Mouse (Mus musculus): ENCODE results near the gene Abl1.

Gene Abl1

DNA sequence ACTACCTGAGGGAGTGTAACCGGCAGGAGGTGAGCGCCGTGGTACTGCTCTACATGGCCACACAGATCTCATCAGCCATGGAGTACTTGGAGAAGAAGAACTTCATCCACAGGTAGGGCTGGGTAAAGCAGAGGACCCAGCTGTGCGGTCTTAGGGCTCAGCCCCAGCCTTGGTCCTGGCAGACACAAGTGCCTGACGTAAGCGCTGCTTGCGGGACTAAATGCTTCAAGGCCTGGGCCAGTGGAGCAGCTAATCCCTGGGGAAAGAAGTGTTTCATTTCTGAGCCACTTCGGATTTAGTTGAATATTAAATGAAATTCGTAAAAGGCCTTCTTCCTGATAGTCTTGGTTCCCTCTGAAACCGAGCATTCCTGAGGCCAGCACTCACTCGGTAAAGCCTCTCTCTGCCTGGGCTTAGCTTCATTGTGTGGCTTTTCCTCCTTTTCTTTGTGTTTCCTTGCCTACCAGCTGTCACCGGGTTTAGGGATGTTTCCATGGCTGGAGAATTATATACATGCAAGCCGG, 102.6 kb downstream of the Abl1 start:
- DNase-seq = no peak

DNA sequence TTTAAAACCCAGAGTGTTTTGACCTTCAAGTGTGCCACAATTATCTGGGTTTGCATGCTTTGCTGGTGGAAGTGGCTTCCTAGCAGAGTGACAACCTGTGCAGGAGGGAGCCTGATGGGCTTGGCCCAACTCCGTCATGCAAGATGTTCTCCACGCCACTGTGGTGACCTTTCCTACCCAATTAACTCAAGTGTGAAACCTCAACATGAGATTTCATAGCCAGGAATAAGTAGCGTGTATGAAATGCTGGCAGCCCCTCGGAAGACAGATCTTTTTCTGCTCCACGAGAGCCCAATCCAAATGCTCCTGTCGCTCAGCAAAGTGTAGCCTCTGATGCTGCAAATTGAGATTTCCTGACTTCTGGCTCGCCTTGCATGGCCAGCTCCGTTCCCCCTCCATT, 103.1 kb downstream of the Abl1 start:
- DNase-seq = peak; percentile 57 to 69

DNA sequence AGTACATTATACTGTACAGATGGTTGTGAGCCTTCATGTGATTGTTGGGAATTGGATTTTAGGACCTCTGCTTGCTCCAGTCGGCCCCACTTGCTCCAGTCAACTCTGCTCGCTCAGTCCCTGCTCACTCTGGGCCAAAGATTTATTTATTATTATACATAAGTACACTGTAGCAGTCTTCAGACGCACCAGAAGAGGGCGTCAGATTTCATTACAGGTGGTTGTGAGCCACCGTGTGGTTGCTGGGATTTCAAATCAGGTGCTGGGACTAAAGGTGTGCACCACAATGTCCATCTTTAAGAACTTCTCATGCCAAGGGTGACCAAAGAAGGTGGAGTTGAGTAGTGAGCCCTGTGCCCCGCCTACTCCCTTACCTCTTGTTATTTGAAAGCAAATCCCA, 104.4 kb downstream of the Abl1 start:
- DNase-seq = no peak

DNA sequence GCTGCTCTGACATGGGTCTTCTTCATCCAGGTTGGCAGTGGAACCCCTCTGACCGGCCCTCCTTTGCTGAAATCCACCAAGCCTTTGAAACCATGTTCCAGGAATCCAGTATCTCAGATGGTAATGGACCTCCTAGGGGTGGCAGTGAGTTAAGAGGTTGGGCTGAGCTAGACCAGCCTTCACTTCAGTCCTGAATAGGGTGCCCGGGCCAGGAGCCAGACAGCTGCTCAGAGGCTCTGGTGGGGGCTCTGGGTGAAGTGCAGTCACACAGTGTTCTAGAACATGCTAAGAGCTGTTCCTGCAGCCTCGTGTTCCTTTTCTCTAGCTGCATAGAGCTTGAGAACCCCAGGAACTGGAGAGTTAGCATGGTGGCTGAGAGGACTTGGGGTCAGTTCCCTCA, 108.8 kb downstream of the Abl1 start:
- DNase-seq = no peak

DNA sequence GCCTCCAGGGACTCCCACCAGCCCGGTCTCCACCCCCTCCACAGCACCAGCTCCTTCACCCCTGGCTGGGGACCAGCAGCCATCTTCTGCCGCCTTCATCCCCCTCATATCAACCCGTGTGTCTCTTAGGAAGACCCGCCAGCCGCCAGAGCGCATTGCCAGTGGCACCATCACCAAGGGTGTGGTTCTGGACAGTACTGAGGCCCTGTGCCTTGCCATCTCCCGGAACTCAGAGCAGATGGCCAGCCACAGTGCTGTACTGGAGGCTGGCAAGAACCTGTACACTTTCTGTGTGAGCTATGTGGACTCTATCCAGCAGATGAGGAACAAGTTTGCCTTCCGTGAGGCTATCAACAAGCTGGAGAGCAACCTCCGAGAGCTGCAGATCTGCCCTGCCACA, 113.2 kb downstream of the Abl1 start:
- DNase-seq = peak; percentile 75 to 86

DNA sequence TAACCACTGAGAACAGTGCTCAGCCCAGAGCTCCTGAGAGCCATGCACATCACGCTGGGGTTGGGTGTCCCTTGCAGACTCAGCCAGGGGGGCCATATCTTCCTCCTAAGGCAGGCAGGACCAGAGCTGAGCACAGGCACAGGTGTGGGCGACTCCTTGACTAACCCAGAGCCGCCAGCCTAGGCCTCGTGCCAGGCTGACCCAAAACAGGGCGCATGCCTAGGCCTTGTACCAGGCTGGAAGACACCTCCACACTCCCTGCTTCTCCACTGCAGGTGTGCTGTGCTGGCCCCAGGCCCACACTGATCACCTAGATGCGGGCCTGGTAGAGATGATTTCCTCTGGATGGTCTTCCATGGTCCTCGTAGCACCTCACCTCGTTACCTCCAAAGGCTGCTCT, 114.6 kb downstream of the Abl1 start:
- peak in 1 of 2 experiments; percentile 33 for DNase-seq

DNA sequence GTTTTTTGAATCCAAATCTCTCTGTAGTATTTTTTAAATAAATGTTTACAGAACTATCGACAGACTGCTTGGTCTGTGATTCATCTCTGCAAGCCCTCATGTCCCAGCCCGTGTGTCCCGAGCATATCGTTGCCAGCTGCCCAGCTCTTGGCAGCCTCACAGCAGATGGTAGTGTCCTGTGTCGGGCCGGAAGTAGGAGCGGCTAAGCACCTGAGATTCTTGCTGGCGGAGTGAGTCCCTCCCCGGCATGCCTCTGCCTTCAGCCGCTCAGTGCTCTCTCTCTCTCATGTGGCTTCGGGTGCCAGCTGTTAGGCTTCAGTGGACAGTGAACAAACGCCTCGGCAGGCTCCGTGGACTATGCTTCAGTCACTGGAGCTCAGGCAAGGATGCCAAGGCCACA, 115.3 kb downstream of the Abl1 start:
- DNase-seq = peak; percentile 46 to 55

DNA sequence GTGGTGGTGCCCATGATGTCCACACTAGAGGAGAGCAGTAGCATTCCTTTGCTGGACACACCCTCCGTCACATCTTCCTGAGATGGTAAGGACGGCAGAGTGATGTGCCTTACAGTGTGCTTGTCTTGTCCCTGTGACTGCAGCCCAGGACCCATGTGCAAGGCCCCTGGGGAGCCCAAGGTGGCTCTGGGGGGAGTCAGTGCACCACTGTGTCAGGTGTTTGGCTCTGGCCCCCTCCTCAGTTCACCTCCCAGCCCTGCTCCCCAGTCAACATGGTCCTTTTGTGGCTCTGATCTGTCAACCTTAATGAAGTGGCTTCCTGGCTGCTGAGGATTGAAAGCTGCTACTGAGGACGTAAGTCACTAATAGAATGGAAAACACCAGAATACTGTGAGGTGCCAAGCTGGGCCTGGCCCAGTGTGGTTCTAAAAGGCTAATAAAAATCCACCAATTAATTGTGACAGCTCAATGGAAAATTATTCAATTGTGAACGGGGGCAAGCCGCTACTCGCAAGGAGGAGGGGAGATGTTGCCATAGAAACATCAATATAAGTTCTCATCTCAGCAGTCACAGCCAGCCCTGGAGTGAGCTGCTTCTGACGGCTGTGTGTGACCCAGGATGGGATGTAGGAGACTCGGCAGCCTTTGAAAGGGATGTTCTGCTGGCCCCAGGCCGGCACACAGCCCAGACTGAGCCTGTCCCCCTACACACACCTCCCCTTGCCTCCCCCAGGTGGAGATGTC, 118.6 kb downstream of the Abl1 start:
- no peak for DNase-seq

DNA sequence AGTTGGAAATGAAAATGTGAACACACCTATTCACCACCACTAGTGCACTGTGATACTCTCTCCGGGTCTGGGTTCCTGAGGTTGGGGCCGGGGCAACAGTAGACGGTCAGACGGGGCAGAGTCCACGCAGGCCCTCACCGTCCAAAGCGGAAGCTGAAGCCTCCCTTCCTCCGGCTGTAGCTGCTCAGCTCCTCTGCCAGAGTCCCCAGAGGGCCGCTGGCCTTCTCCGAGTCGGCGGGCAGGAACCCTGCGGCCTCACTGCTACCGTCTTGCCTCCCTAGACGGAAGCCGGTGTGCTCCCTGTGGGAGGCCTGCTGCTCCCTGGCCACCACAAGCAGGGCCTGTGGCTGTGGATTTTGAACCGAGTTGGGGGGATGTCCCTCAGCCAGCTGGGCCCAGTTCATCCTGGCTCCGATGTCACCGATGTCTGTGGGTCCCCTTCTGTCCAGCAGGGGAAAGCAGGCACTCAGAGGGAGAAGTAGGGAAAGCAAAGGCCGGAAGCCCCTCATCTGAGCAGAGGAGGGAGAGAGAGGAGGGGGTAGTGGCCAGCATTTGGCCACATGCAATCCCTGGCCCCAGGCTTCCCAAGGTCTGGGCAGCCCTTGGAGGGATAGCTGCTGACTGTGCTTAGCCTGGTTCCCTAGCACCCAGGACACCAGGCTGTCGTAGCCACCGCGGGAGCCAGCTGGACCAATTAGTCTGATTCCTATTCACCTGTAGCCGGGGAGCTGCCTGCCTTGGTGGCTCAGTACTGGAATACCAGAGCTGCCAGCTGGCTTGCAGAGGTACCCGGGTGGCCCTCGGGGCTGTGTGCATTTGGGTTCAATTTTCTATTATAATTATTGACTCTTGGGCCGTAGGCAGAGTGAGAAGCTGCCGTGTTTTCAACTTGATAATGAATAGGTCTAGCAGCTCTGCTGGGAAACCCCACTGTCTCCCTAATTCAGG, 120.5 kb downstream of the Abl1 start:
- DNase-seq = peak in 1 of 2 experiments; percentile 52

DNA sequence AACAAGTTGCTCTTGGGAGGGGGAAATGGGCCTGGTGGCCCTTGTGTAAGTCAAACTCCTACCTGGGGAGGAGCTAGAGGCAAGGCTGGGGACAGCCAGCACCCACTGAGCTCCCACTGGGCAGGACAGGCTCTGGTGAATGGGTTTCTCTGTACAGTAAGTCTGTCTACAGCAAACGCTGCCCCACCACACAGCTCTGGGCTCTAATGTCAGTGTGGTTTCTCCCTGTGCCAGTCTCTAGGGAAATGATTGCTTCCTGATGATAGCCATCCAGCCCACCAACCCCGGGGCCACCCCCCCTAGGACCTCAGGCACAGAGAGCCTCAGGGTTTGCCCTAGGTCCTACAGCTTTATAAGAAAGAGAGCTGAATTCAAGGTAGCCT, 121.2 kb downstream of the Abl1 start:
- DNase-seq = no peak

DNA sequence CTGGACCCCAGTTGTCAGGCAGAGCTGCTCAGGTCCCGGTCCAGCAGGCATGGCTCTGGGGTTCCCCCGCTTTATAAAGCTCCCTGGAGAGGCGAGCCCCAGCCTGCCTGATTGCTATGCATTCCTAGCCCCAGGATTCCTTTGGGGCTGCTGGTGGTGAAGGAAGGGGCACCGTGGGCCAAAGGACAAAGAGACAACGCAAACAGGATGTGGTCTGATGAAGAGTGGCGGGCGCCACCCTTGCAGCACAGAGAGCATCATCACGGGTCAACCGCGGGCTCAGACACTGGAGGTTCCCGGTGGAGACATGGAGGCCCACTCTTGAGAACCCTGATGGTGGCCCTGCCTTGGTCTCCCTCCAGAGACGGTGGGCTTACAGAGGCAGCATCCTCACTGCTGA, 122.3 kb downstream of the Abl1 start, which contains the start of gene Qrfp:
Qrfp (minus strand) TSS at position 137 of the 400 bp plus-strand sequence.
- DNase-seq = no peak

DNA sequence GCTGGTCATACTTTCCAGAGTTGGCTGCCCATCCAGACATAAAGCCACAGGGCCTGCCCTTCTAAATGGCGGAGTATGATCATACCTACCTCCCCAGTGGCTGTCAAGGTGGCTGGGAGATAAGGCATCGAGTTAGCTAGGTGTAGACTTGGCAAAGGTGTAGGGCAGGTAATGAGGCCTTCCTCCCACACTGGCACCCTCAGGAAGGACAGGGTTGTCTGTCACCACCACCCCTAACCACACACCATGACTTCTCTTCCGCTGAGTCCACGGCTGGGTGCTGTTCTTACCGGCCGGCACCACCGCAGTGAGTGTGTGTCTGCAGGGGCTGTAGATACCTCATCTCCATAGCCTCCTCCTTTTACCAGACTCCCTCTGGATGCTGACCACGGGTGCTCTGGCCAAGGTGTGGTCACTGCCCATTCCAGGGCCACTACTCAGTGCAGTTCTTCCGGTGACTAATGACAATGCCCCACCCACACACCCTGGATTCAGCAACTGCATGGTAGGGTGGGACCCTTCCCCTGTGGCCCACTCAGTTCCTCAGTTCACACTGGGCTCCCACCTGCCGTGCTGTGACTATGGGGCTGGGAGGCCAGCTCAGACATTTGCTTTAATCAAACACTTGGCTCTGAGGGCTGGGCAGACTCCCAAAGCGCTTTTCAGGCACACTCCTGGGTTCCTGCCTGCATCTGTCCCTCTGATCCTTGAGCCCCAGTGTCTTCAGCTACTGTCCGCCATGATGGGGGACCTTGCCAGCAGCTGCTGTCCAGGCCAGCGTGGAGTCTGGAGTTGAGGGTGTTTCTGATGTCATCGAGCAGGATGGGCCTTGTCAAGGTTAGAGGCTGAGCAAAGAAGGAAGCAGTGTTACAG, 123.1 kb downstream of the Abl1 start:
- DNase-seq = peak; percentile 51 to 65

DNA sequence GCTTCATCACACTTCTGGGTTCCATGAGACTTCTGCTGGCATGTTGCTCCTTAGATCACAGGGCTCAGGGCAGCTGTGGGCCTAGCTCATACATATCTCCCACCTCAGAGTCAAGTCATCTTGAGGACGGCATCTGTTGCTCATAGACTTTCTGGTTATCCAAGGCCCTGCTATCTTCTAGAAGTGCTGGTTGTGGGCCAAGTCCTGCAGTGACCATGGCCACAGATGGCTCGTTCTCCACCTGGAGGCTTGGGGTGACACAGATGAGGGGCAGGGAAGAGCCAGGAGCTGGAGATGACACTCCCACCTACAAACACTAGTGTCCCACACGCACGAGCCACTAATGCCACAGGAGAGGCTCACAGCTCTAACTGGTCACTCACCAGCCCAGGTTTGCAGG, 125.5 kb downstream of the Abl1 start:
- peak; percentile 46 to 54 for DNase-seq

DNA sequence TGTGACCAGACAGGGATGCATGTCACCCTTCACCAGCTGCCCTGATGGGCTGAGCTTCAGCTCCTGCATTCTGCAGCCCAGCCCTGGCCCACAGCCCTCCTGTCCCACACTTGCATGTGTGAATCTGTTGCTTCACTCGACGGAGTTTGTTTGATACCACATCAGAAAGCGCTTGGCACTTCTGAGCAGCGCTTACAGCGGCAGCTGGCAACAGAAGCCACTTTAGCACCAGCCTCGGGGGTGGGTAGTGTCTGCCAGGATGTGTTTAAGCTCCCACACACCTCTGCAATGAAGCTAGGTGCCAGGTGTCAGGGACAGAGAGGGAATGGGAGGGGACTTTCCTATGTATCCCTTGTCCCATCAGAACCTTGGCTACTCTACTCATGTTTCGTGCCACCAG, 126.5 kb downstream of the Abl1 start:
- DNase-seq = no peak

DNA sequence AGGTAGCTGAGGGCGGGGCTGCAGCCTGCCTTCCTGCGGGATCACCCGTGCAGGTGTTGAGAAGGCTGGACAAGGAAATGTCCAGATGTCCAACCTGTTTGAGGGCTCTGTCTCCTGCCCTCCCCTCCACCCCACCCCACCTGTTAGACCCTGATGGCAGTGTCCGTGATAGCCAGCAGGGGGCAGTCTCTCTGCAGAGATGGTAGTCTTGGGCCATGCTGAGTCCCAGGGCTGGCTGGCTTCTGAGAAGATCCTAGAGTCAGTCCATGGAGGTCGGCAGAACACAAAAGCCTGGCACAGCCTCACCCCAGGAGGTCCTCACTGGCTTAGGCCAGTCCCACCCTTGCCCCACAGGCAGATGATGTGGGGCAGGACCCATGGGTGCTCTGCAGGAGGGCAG, 127.2 kb downstream of the Abl1 start:
- peak; percentile 83 to 85 for DNase-seq

DNA sequence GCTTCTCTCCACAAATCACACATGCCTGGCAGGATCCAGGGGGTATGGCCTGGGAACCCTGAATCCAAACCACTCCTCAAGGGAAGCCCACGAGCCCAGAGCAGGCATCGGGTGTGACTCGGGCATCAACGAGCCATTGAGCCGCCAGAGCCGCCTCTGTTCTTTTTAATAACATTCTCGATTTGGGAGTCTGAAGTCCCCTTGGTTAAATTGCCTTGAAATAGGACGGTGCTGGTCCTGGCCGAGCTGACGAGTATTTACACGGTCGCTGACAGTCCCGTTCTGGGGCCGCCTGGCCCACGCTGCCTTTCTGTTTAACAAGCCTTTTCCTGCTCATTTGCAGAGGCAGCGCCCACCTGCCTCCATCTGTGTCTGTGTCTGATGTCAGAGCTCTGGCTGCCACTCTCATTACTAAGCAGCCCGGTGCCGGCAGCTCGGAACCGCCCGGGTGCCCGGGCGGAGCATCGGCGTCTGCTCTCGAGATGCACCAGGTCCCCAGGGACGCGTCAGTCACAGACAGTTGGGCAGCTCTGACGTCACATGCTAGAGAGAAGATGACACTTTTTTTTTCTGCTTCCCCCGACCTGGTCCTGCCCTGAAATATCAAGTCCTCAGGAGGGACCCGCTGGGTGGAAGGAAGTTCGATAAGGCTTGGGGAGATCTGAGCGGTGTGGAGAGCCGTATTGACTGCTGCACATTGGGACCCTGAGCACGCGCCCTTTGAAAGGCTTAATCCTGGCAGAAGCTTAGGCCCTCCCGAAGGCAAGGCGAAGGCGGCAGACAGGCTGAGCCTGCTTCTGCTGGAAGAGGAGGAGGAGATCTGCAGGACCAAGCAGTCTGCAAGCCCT, 134.6 kb downstream of the Abl1 start:
- DNase-seq = peak; percentile 80 to 82

DNA sequence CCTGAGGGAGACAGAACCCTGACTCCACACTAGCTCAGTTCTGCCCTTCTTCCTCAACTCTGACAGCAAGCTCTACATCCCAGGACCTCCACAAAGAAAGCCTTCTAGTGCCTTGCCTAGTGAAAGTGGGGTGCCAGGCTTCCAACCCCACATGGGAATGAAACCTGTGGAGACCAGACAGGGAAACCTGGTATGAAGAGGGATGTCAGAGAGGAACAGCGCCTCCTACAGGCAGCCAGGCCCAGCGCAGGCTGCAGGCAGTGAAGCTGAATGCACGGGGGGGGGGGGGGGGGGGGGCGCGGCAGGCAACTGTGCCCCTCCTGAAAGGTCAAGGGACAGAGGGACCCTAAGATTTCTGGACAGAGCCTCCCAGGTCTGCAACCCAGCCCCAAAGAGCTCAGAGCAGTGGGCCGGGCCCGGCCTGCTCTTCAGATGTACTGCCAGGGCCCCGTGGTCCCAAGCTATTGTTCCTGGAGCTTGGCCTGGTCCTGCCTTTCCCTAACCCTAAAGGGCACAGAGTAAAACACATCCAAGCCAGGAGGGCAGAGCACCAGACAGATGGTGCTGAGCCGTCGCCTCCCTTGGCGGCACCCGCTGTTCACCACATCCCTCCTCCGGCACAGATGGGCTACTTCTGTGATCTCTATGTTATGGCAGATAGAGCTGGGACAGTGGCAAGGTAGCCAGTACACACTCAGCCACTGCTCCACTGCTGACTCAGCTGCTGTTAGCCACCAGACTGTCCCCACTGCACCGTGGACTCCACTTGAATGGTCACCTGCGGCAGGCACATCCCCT, 136.0 kb downstream of the Abl1 start:
- peak; percentile 65 to 76 for DNase-seq

DNA sequence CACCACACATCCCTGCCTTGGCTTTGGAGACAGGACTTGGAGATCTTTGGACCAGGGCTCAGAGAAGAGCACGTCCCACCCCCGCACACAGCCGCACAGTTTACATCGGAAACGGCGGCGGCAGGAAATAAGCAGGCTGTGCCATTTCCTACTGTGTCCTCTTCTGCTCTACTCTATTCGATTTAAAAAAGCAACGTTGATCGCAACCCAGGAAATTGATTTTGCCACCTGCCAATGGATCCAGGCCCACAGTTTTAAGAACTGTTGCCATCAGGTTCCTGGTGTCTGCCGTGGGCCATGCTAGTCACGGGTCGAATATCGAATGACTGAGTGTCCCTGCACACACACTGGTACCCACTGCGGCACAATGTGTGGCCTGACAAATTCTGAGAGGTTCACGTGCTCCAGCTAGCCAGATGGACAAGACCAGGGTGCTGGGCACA, 137.3 kb downstream of the Abl1 start:
- peak; percentile 64 to 76 for DNase-seq

DNA sequence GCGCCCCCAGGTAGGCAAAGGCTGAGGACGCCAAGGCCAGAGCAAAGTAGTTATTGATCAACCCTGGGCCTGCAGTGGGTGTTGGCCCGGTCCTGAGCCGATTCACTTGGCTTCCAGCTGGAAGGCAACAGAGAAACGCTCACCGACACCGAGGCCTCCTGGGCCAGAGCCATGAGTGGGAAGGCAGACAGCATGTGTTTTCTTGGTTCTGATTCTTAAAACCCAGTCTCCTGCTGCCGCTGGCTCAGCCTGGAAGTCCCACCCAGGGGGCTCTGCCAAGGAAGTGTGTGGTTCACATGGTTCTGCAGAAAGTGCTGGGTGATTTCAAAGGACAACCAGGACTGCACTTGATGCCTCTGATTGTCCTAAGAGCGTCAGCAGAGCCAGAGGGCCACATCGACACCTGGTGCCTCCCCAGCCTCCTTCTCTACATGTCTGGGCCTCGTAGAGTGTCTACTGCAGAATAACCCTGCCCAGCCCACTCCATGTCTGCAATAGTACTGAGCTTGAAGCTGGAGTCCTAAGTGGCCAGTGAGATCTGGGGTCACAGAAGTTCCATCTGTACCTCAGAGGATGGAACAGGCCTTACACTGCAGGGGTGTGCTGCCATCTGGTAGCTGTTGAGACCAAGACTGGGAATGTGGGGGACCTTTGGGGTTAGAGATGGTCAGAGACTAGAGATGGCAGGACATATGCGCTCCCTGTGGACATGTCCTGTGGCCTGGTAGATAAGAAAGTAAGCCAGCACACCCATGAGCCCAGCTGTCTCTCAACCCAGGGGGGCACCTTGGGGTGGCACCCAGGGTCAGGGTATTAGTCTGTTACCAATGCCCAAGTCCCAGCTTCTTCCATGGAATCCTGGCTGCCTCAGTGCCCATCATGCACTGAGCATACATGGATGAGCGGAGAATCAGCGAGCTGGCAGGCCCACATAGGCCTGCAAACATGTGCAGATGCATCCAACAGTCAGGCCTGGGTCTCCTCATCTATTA, 138.2 kb downstream of the Abl1 start:
- DNase-seq = peak; percentile 58 to 70
